Mouse (Mus musculus) frontal cortex, adult (tissue): ENCODE results near the gene Stxbp6.

Experiments used
- ATAC-seq: cut with Nextera tagmentation; 2 replicates; pipeline ENCODE4 v1.9.2; 2017; ENCODE audit warnings: mild to moderate bottlenecking, moderate library complexity, mixed read lengths; ENCODE audit not compliant: low TSS enrichment

Gene Stxbp6

GRCm38 (mm10) chr12:44811895-44812294 is 262.6 kb downstream of the Stxbp6 start:
- ATAC-seq = no peak

GRCm38 (mm10) chr12:44804213-44804612 is 270.3 kb downstream of the Stxbp6 start:
- peak; percentile 99 for ATAC-seq
